Mouse (Mus musculus): ENCODE data around the gene Hcfc1. TPM values are rescaled to one million over a fixed set of nuclear protein-coding genes. Genes with fewer than 3 reads are reported as not detected.
A peak's percentile ranks its signal among the peaks of the same experiment; 100 is the strongest.

Gene Hcfc1
- 62.0 and 64.6 TPM in 2 replicates for polyA plus RNA-seq (2015; fragmentation: Nextera tagmentation; extraction: Ambion mirVana)

DNA sequence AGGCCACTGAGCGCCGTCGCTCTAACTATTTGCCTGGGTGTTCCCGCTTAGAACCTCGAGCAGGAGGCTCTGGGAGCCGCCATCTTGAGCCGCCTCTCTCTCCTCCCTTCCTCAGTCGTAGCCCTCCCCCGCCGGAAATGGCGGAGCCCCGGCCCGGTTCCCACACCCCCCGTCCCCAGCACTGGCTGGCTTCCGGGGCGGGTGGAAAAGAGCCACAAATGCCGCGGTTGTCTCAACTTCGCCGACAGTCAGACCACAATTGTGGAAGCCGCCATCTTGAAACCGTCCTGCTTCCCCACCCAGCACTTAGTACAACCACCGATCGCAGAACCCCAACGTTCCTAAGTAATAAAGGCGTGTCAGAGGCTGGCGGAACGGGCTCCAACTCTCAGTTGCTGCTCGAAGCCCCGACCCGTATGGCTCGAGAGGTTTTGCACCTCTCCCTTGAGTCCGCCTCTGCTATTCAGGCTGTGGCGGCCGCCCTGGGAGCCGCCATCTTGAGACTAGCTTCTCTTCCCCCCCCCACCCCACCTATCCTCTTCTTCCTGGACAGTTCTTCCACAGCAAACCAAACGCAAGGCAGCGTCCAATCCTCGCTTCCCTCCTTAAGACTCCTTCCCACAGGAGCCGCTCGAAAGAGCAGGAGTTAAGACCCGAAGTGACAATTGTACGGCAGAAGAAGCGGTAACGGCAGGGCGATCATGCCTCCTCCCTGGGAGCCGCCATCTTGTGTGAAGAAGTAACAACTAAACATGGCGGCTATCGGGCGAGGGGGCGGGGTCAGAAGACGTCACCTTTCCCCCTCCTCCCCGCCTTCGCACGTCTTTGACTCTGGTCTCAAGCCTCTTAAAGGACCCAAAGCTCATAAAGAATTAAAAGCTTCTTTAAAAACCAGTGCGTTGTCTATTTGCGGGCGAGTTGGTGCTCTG is at the start of gene Hcfc1:
Gene Hcfc1, minus strand, starts transcription at position 110 of the 929 bp plus-strand sequence.
- ATAC-seq (ENCODE audit: low FRiP score, low read depth), result peak; percentile 81
- Histone ChIP-seq H3K4me3 (peak within 1 kb of the TSS; percentile 73), H3K27ac (peak within 1 kb of the TSS; percentile 99), H3K27me3 (peaks cover 13% of the 10 kb centered on the region; the same call in 1 of the 2 replicates), H3K9me3 (no peaks in the 10 kb centered on the region), H3K9ac (peak within 1 kb of the TSS; percentile 74), H3K36me3 (no peaks in the 10 kb centered on the region), H3K4me2 (replicated peaks) (peak within 1 kb of the TSS; percentile 77), H3K4me1 (peaks cover 19% of the 10 kb centered on the region)
- 15% methylated on average over 57 of the region's 58 CpGs for WGBS

DNA sequence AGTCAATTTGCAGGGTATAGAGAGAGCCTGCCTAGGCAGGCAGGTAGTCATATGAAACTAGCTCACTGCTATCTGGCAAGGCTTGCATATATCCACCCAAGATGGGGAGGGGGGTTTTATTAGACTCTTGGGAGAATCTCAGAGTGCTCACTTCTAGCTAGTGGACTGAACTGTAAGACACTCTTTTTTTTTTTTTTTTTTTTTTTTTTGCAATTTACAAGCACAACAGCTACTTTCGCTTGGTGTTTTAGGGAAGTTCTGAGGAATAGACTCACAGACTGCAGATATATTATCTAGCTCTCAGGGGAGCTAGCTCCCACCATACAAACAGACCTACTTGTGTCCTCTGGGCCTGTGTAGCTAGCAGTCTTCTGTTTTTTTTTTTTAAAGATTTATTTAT is 48.4 kb upstream of the Hcfc1 start:
- no peak overlapping the region for H3K4me2 ChIP-seq (replicated peaks)
- H3K27ac ChIP-seq, result no peak overlapping the region
- no peak for ATAC-seq (ENCODE audit: low FRiP score, low read depth)
- H3K9me3 ChIP-seq, result no peaks in the 10 kb centered on the region
- WGBS, result 85% methylated on average over 1 of the region's 1 CpGs
- H3K4me3 ChIP-seq, result no peak overlapping the region
- H3K9ac ChIP-seq, result no peak overlapping the region
- no peaks in the 10 kb centered on the region for H3K27me3 ChIP-seq
- no peaks in the 10 kb centered on the region for H3K4me1 ChIP-seq
- H3K36me3 ChIP-seq, result peaks cover 19% of the 10 kb centered on the region

DNA sequence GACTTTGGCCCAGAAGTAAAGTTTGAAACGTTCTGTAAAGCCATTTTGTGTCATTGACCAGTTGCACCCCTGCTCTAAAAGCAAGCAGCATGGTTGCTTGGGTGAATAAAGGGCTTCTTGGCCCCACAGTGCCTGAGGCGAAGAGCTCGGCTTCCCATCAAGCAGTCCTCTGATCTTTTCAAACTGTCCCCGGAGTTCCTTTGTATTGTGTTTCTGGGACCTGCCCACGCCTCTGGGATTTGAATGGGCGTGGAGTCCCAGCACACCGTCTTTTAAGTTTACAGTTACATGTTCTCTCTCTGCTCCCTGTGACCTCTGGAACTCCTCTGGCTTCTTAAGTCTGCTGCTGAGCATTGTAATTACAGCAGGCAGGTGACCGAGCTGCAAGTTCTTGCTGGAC is 41.9 kb upstream of the Hcfc1 start:
- no peaks in the 10 kb centered on the region for H3K9me3 ChIP-seq
- no peaks in the 10 kb centered on the region for H3K36me3 ChIP-seq
- no peak overlapping the region for H3K9ac ChIP-seq
- ATAC-seq (ENCODE audit: low FRiP score, low read depth), result no peak
- H3K4me3 ChIP-seq, result no peak overlapping the region
- no peaks in the 10 kb centered on the region for H3K27me3 ChIP-seq
- 49% methylated on average over 8 of the region's 8 CpGs for WGBS
- no peak overlapping the region for H3K4me2 ChIP-seq (replicated peaks)
- no peak overlapping the region for H3K27ac ChIP-seq
- no peaks in the 10 kb centered on the region for H3K4me1 ChIP-seq

DNA sequence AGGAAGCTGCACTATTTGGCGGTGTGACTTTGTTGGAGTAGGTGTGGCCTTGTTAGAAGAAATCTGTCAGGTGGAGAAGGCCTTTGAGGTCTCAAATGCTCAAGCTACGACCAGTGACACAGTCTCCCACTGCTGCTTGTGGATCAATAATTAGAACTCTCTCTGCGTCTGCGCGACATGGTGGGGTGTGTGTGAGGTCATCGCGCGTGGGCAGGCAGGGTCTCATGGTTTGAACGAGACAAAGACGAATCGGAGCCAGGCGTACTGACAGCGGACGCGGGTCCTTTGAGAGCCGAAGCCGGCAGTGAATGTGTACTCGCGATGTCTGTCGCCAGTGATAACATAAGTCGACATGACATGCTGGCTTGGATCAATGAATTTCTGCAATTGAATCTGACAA is 40.2 kb upstream of the Hcfc1 start:
- ATAC-seq (ENCODE audit: low FRiP score, low read depth), result no peak
- Histone ChIP-seq H3K36me3 (no peaks in the 10 kb centered on the region), H3K9me3 (no peaks in the 10 kb centered on the region), H3K4me3 (no peak overlapping the region), H3K9ac (no peak overlapping the region), H3K4me2 (replicated peaks) (no peak overlapping the region), H3K4me1 (no peaks in the 10 kb centered on the region), H3K27ac (no peak overlapping the region), H3K27me3 (no peaks in the 10 kb centered on the region)
- WGBS, result 87% methylated on average over 21 of the region's 21 CpGs

DNA sequence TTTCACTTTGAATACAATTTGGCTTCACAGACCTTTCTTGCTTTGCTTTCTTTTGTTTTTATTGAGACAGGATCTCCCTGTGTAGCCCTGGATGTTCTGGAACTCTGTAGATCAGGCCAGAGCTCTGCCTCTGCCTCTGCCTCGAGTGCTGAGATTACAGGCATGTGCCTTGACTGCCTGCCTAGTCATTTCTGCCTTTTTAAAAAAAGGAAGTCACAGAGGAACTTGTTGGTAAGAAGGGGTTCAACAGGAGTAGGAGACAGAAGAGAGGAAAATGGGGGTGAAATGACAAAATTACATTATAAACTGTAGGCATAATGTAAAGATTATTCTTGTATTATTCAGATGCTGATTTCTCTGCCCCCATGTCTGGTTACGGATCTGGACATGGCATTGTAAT is 37.5 kb upstream of the Hcfc1 start:
- no peak overlapping the region for H3K9ac ChIP-seq
- no peaks in the 10 kb centered on the region for H3K9me3 ChIP-seq
- no peaks in the 10 kb centered on the region for H3K27me3 ChIP-seq
- no peaks in the 10 kb centered on the region for H3K36me3 ChIP-seq
- no peaks in the 10 kb centered on the region for H3K4me1 ChIP-seq
- WGBS, result 63% methylated on average over 2 of the region's 2 CpGs
- H3K27ac ChIP-seq, result no peak overlapping the region
- no peak for ATAC-seq (ENCODE audit: low FRiP score, low read depth)
- H3K4me2 ChIP-seq (replicated peaks), result no peak overlapping the region
- H3K4me3 ChIP-seq, result no peak overlapping the region

DNA sequence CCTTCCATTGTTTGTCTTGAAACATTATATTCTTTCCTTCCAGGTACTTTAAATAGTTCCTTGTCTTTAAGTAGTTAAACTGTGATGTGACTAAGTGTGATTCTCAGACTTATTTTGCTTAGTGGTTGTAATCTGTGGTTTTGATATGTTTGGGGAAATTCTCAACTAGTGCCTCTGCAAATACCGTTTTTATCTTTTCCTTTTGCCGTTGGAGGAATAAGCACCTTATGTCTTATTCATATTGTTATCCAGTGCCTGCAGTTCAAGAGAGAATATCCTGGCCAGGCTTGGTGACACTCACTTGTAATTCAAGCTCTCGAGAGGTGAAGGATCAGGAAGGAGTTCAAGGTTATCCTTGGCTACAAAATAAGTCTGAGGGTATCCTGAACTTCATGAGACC is 34.9 kb upstream of the Hcfc1 start:
- Histone ChIP-seq H3K9me3 (no peaks in the 10 kb centered on the region), H3K4me2 (replicated peaks) (no peak overlapping the region), H3K4me1 (no peaks in the 10 kb centered on the region), H3K4me3 (no peak overlapping the region), H3K9ac (no peak overlapping the region), H3K27me3 (no peaks in the 10 kb centered on the region), H3K27ac (no peak overlapping the region), H3K36me3 (no peaks in the 10 kb centered on the region)
- no peak for ATAC-seq (ENCODE audit: low FRiP score, low read depth)
- WGBS, result 79% methylated on average over 3 of the region's 3 CpGs

DNA sequence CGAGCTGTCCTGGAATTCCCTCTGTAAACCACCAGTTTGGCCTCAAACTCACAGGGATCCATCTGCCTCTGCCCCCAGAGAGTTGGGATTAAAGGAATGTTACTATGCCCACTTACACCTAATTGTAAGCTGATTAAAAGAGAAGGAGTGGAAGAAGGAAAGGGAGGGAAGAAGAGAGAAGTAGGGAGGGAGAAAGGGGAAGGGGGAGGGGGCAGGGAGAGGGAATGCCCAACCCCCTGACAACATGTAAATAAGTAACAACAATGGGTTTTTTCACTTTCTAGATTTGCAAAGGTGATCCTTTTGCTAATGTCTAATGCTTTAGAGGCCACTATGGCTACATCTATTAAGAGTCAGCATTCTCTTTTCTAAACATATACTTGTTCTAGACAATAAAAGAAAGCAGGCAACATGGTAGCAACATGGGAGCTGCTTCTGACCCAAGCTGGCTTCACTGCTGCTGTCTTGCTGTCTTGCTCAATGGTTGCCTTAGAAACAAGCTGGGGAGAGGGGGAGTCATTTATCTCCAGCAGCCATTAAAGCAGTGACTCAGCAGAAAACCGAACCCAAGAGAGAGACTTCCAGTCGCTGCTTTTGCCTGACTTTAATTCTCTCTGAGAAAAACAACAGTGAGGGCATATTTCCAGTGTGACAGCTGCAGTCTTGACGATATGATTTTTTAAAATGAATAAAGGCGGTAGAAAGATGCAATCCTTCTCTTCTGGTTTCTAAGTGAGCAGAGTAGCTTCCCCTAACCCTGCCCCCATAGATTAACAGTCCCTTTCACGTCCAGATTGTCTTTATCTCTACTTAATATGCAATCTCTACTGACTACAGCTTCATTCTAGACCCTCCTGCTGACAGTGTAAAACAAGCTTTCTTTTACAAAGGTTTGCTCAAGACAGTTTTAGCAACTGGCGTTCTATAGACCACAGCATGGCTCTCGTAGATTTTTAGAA is 33.0 kb upstream of the Hcfc1 start:
- Histone ChIP-seq H3K27ac (no peak overlapping the region), H3K9me3 (no peaks in the 10 kb centered on the region), H3K36me3 (no peaks in the 10 kb centered on the region), H3K4me2 (replicated peaks) (no peak overlapping the region), H3K27me3 (no peaks in the 10 kb centered on the region), H3K4me3 (no peak overlapping the region), H3K9ac (no peak overlapping the region), H3K4me1 (no peaks in the 10 kb centered on the region)
- no peak for ATAC-seq (ENCODE audit: low FRiP score, low read depth)
- WGBS, result 30% methylated on average over 8 of the region's 8 CpGs

DNA sequence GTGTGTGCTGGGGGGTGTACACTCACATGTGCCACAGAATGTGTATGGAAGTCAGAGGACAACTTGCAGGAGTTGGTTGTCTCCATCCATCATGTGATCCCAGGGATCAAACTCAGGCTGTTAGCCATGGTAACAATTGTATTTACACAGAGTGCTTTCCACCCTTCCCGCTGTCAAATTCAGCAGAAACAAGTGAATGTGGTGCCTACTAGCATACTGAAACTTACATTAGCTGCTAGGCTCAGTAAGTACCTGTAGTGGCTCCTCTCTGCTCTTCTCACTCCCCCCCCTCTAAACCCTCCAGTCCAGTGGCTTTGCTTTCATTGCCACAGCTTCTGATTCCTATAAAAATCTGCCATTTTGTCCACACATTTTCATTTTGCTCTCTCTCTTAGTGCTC is 11.6 kb upstream of the Hcfc1 start:
- 75% methylated on average over 1 of the region's 1 CpGs for WGBS
- H3K4me2 ChIP-seq (replicated peaks), result no peak overlapping the region
- no peaks in the 10 kb centered on the region for H3K4me1 ChIP-seq
- no peaks in the 10 kb centered on the region for H3K27me3 ChIP-seq
- no peak for ATAC-seq (ENCODE audit: low FRiP score, low read depth)
- no peak overlapping the region for H3K9ac ChIP-seq
- H3K9me3 ChIP-seq, result no peaks in the 10 kb centered on the region
- no peaks in the 10 kb centered on the region for H3K36me3 ChIP-seq
- no peak overlapping the region for H3K4me3 ChIP-seq
- H3K27ac ChIP-seq, result no peak overlapping the region

DNA sequence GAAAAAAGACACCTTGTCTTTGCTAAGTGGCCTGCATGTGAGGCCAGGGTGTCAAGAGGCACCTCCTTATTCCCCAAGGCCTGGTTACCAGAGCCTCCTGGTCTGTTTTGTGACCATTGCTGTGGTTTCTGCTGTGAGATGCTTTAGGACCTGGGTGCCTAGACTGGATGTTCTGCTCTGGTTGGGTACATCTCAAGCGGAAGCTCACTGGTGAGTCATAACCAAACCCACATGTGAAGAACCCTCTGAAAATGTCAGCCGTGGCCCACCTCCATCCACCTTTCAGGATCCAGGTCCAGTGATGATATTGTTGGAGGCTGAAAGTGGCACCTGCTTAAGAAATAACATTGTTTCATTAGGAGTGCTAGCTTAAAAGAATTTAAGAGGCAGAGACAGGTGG is 10.1 kb upstream of the Hcfc1 start:
- no peaks in the 10 kb centered on the region for H3K4me1 ChIP-seq
- H3K4me3 ChIP-seq, result no peak overlapping the region
- no peaks in the 10 kb centered on the region for H3K9me3 ChIP-seq
- ATAC-seq (ENCODE audit: low FRiP score, low read depth), result no peak
- no peak overlapping the region for H3K27ac ChIP-seq
- no peak overlapping the region for H3K9ac ChIP-seq
- H3K27me3 ChIP-seq, result no peaks in the 10 kb centered on the region
- H3K4me2 ChIP-seq (replicated peaks), result no peak overlapping the region
- no peaks in the 10 kb centered on the region for H3K36me3 ChIP-seq
- WGBS, result 89% methylated on average over 2 of the region's 2 CpGs

DNA sequence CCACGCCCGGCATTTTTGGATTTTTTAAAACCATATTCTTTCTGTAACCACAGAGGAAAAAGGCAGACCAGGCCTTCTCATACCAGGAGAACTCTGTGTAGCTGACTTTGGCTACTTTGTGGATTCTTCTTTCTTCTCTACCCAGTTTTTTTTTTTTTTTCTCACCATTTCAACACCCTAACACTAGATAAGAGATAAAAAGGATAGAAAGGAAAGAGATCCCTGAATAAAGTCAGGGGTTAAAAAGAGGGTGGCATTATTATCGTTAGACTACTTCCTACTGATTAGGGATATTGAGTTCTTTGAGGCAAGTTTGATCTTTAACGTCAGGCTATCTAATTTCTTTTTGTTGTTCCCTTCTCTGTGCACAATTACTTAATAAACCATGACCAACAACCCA is 6.6 kb upstream of the Hcfc1 start:
- H3K9ac ChIP-seq, result no peak overlapping the region
- no peaks in the 10 kb centered on the region for H3K4me1 ChIP-seq
- no peak overlapping the region for H3K4me3 ChIP-seq
- no peak for ATAC-seq (ENCODE audit: low FRiP score, low read depth)
- H3K36me3 ChIP-seq, result no peaks in the 10 kb centered on the region
- no peaks in the 10 kb centered on the region for H3K27me3 ChIP-seq
- H3K4me2 ChIP-seq (replicated peaks), result no peak overlapping the region
- 76% methylated on average over 4 of the region's 4 CpGs for WGBS
- no peaks in the 10 kb centered on the region for H3K9me3 ChIP-seq
- no peak overlapping the region for H3K27ac ChIP-seq

DNA sequence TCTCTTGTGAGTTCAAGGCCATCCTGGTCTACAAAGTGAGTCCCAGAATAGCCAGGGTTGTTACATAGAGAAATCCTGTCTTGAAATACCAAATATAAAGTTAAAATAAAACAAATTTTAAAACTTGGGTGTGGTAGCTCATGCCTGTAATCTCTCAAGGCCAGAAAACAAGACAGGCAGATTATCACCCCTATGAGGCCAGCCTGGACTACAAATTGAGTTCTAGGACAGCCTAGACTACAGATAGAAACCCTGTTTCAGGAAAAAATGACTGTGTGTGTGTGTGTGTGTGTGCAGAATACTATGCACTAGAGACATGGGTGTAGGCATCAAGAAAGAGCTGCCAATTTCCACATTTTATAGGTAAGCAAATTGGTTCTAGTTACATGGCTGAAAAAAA is 4.6 kb upstream of the Hcfc1 start:
- Histone ChIP-seq H3K9me3 (no peaks in the 10 kb centered on the region), H3K4me1 (no peaks in the 10 kb centered on the region), H3K4me3 (no peak overlapping the region), H3K4me2 (replicated peaks) (no peak overlapping the region), H3K9ac (no peak overlapping the region), H3K27me3 (peaks cover 10% of the 10 kb centered on the region; the same call in 1 of the 2 replicates), H3K36me3 (no peaks in the 10 kb centered on the region), H3K27ac (no peak overlapping the region)
- no peak for ATAC-seq (ENCODE audit: low FRiP score, low read depth)

DNA sequence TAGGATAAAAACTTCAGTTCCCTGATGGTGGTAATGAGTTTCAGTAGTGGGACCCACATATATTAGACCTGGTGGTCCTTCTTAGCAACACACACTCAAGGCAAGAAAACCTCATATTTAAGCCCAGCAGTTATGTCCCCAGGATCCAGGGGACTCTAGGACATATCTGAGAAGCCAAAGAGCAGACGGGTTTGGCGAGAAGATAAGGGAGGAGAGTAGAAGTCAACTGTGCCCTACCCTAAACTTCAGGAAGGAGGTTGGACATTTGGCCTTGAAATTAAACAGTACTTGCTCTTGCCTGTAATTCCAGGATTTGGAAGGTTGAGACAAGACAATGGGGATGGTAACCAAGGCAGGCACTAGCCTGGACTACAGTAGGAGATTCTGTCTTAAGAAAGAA is 3.6 kb upstream of the Hcfc1 start:
- no peaks in the 10 kb centered on the region for H3K9me3 ChIP-seq
- WGBS, result 88% methylated on average over 2 of the region's 2 CpGs

More for the DNA sequence above, 3.6 kb upstream of the Hcfc1 start:
- H3K9ac ChIP-seq, result no peak overlapping the region
- H3K27ac ChIP-seq, result no peak overlapping the region
- H3K4me2 ChIP-seq (replicated peaks), result no peak overlapping the region
- H3K36me3 ChIP-seq, result no peaks in the 10 kb centered on the region
- H3K4me3 ChIP-seq, result no peak overlapping the region
- peaks cover 10% of the 10 kb centered on the region; the same call in 1 of the 2 replicates for H3K27me3 ChIP-seq
- ATAC-seq (ENCODE audit: low FRiP score, low read depth), result no peak
- no peaks in the 10 kb centered on the region for H3K4me1 ChIP-seq
